Mouse (Mus musculus) midbrain, embryonic 10.5 days (tissue): ENCODE measurements around the gene Hck. TPM values are rescaled to one million over a fixed set of nuclear protein-coding genes. Genes with fewer than 3 reads are reported as not detected.

Source experiments
- DNase-seq: peaks from one replicate; pipeline ENCODE4 v3.0.0-alpha.2; 2017; ENCODE audit warnings: low spot score
- H3K27ac ChIP-seq: fragments of 300-500 bp; sonication (generic); replicated peaks from 2 replicates; pipeline ENCODE4 v1.5.1; 2016; ENCODE audit warnings: mild to moderate bottlenecking
- H3K27me3 ChIP-seq: fragments of 300-500 bp; sonication (generic); 2 replicates; pipeline ENCODE4 v1.6.1; 2016; ENCODE audit warnings: low read depth, mild to moderate bottlenecking; ENCODE audit not compliant: poor library complexity, severe bottlenecking
- H3K36me3 ChIP-seq: fragments of 300-500 bp; sonication (generic); 2 replicates; pipeline ENCODE4 v1.6.1; 2016; ENCODE audit warnings: mild to moderate bottlenecking, moderate library complexity
- H3K4me1 ChIP-seq: fragments of 300-500 bp; sonication (generic); 2 replicates; pipeline ENCODE4 v1.6.1; 2016
- H3K4me3 ChIP-seq: fragments of 300-500 bp; sonication (generic); 2 replicates; pipeline ENCODE4 v1.5.1; 2016; ENCODE audit warnings: mild to moderate bottlenecking, moderate library complexity
- H3K9me3 ChIP-seq: fragments of 300-500 bp; sonication (generic); replicated peaks from 2 replicates; pipeline ENCODE4 v1.6.1; 2016; ENCODE audit warnings: mild to moderate bottlenecking
- WGBS: fragments of 180-500 bp; shearing (Covaris S2); methylation state at CpG from one replicate; pipeline ENCODE4 v1.1.7; 2016; 5-methylcytosine and 5-hydroxymethylcytosine counted together
- polyA plus RNA-seq: library from polyadenylated mRNA; unstranded; fragments of >200 nt; fragmentation: Nextera tagmentation; extraction: Ambion mirVana; gene quantifications from 2 replicates; pipeline ENCODE4 v1.2.1, GENCODE M21; 2016

Gene Hck
- 2.1 and 2.2 TPM in 2 replicates for polyA plus RNA-seq

GRCm38 (mm10) chr2:153108313-153109264 lies at the start of gene Hck:
Gene Hck (plus strand): TSS chr2:153108468.
- Histone ChIP-seq H3K36me3 (no peaks in the 10 kb centered on the region), H3K27me3 (peaks cover 65% of the 10 kb centered on the region), H3K4me1 (peaks cover 21% of the 10 kb centered on the region), H3K4me3 (peak within 1 kb of the TSS; percentile 61), H3K9me3 (no peaks in the 10 kb centered on the region), H3K27ac (peak within 1 kb of the TSS; percentile 69; the same call in 1 of the 2 replicates)
- 3% methylated on average over 49 of the region's 52 CpGs for WGBS
- peak; percentile 52 for DNase-seq

DNA sequence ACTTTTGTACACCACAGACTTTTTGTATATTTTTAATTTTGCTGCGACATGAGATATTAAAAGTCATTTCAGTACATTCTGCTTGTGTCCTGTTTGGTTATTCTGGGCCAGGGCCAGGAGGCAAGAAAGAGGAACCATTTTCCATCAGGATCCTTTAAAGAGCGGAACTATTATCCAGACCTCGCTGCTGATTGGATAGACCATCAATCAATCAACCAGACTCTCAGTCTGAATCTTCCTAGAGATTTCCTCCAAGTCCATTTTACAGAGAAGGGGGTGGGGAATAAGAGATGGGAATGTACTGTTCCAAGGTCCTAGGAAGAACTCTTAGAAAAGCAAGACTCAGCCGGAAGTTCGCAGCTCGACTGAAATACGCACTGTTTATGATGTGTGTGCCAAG lies 48.1 kb upstream of the Hck start:
- no peak overlapping the region for H3K27ac ChIP-seq
- no peak for DNase-seq
- no peaks in the 10 kb centered on the region for H3K27me3 ChIP-seq
- 91% methylated on average over 7 of the region's 7 CpGs for WGBS
- H3K36me3 ChIP-seq: no peaks in the 10 kb centered on the region
- no peak overlapping the region for H3K4me3 ChIP-seq
- no peaks in the 10 kb centered on the region for H3K9me3 ChIP-seq
- peaks cover 6% of the 10 kb centered on the region for H3K4me1 ChIP-seq

DNA sequence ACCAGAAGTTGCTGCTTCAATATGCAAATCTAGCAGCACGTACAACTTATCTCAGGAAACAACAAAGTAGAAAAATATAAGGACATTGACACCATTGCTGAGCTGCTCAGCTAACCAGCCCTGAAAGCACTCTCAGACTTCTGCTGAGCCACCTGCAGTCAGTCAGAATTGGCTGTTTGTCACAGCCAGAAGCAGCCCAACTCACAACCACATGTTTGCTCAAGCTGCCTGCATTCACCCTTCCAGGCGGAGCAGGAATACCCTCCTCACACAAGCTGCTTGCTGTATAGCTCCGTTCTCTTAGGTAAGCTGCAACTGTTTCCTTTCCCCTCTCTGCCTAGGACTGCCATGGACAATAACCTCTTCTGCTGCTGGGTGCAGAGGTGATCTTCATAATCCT lies 44.9 kb upstream of the Hck start:
- Histone ChIP-seq H3K4me1 (peaks cover 6% of the 10 kb centered on the region), H3K36me3 (no peaks in the 10 kb centered on the region), H3K27ac (no peak overlapping the region), H3K27me3 (peaks cover 25% of the 10 kb centered on the region; the same call in 1 of the 2 replicates), H3K9me3 (no peaks in the 10 kb centered on the region), H3K4me3 (no peak overlapping the region)
- 62% methylated on average over 3 of the region's 3 CpGs for WGBS
- DNase-seq: no peak

DNA sequence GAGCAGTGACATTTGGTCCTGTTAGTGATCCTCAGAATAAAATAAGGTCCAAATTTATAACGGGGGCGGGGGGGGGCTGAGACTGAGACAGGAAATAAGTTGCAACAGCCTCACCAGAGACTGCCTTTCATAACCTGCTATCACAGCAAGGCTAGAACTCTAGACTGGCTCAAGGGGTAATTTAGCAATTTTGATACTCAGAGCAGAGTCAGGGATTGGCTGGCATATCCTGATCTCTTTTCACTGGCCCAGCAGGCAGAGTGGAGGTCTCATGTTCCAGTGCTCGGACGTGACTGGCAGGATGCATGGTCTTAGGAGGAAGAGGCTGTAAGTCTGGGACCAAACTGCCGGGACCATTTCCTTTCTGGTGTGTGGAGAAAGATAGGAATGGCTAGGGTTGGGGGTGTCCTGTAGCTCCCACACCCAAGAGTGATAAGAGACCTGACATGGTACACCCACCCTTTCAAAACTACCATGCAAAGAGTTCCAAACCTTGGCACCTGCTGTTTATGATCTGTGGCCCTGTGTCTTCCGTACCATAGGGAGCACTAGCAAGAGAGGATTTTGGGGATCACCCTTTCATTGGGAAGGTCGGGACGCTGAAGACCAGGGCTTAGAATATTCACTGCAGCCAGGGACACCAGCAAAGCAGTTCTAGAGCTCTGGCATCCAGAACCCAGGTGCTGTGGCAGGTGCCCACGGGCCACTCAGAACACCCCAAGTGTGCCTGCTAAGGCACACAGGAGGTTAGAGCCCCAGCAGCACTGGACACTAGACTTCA lies 43.9 kb upstream of the Hck start:
- WGBS: 74% methylated on average over 9 of the region's 9 CpGs
- no peak overlapping the region for H3K4me3 ChIP-seq

GRCm38 (mm10) chr2:153065747-153066508 lies 42.3 kb upstream of the Hck start, which contains the start of gene Ccm2l:
Gene Ccm2l (plus strand): TSS chr2:153065955.
- no peaks in the 10 kb centered on the region for H3K36me3 ChIP-seq
- 61% methylated on average over 12 of the region's 12 CpGs for WGBS
- no peak within 1 kb of the TSS for H3K4me3 ChIP-seq
- H3K9me3 ChIP-seq: no peaks in the 10 kb centered on the region
- DNase-seq: no peak
- peaks cover 6% of the 10 kb centered on the region for H3K4me1 ChIP-seq
- no peak within 1 kb of the TSS for H3K27ac ChIP-seq
- peaks cover 50% of the 10 kb centered on the region for H3K27me3 ChIP-seq

More for the DNA sequence above, 43.9 kb upstream of the Hck start:
- H3K27me3 ChIP-seq: peaks cover 35% of the 10 kb centered on the region
- no peaks in the 10 kb centered on the region for H3K9me3 ChIP-seq
- H3K36me3 ChIP-seq: no peaks in the 10 kb centered on the region
- peaks cover 6% of the 10 kb centered on the region for H3K4me1 ChIP-seq
- no peak overlapping the region for H3K27ac ChIP-seq
- DNase-seq: no peak

- peaks cover 61% of the 10 kb centered on the region for H3K27me3 ChIP-seq
- no peak for DNase-seq
- H3K4me1 ChIP-seq: peaks cover 12% of the 10 kb centered on the region
- H3K4me3 ChIP-seq: no peak overlapping the region
- WGBS: 59% methylated on average over 6 of the region's 6 CpGs
- H3K36me3 ChIP-seq: no peaks in the 10 kb centered on the region
- no peak overlapping the region for H3K27ac ChIP-seq
- H3K9me3 ChIP-seq: no peaks in the 10 kb centered on the region
Measured at GRCm38 (mm10) chr2:153066991-153067390, 41.3 kb upstream of the Hck start.

DNA sequence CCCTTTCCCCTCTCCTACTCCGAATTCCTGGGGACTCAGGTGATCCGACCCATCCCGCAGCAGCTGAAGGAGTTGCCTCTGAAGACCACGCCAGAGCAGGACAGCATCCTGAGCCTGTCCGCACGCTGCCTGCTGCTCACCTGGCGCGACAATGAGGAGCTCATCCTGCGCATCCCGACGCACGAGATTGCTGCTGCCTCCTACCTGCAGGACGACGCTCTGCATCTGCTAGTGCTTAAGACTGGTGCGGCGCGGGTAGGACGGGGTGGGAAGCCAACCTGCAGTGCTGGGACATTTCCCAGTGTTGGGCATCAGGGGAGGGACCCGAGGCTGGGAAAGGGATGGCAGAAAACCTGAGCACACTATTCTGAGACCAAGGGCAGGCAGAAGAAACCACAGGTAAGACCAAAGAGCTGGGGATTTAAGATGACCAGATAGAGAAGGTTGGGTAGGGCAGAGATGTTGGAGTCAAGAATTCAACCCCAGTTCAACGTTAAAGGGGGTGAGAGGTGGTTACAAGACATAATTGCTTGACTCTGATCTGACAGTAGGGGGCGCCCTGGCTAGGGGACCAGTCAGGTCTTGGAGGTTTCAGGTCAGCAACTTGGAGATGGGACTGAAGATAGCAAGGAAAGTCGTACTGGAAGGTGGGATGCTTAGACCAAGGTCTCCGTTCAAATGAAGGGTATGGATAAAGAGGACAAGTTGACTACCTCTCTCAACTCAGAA lies 37.3 kb upstream of the Hck start:
- no peaks in the 10 kb centered on the region for H3K9me3 ChIP-seq
- H3K4me1 ChIP-seq: peaks cover 12% of the 10 kb centered on the region
- H3K27ac ChIP-seq: no peak overlapping the region
- 0 out of 2 replicates have a peak overlapping the region, but pooled peaks have one; percentile 53 for H3K4me3 ChIP-seq
- H3K27me3 ChIP-seq: peaks cover 89% of the 10 kb centered on the region
- no peaks in the 10 kb centered on the region for H3K36me3 ChIP-seq
- WGBS: 7% methylated on average over 23 of the region's 23 CpGs
- DNase-seq: peak; percentile 43

DNA sequence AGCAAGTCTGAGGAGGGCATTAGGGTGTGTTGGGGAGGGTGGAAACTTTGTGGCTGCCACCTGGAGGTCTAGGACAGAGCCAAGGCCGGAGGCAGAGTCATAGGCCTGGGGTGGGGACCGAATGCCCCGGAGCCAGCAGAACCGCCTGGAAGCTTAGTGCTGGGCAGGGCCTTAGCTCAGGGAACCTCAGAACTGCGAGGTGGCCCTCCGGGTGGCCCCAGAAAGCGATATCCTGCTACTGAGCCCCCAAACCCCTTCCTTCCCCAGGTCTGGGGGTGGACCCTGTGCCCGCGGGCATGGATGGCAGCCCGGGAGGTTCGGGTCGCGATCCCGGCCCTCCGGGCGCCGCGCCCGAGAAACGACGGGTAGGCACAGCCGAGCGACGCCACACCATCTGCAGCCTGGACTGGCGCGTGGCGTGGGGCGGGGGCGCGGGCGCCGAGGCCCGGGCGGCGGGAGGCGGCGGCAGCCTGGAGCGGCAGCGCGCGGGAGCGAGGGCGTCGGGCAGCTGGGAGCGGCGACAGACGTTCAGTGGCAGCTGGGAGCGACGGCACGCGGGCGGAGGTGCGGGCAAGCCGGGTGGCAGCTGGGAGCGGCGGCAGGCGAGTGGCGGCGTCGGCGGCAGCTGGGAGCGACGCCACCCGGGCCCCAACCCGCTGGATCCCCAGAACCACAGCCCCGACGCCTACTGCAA lies 36.6 kb upstream of the Hck start:
- H3K27ac ChIP-seq: peak overlapping the region; percentile 61
- H3K4me1 ChIP-seq: peaks cover 19% of the 10 kb centered on the region
- peak overlapping the region; percentile 53 for H3K4me3 ChIP-seq
- peak; percentile 32 for DNase-seq
- H3K9me3 ChIP-seq: no peaks in the 10 kb centered on the region
- H3K36me3 ChIP-seq: no peaks in the 10 kb centered on the region
- WGBS: 9% methylated on average over 67 of the region's 67 CpGs
- H3K27me3 ChIP-seq: peaks cover 83% of the 10 kb centered on the region

GRCm38 (mm10) chr2:153074651-153075050 lies 33.6 kb upstream of the Hck start:
- Histone ChIP-seq H3K27me3 (peaks cover 60% of the 10 kb centered on the region), H3K36me3 (no peaks in the 10 kb centered on the region), H3K27ac (no peak overlapping the region), H3K9me3 (no peaks in the 10 kb centered on the region), H3K4me3 (no peak overlapping the region), H3K4me1 (peaks cover 32% of the 10 kb centered on the region)
- DNase-seq: no peak
- WGBS: 89% methylated on average over 10 of the region's 10 CpGs

DNA sequence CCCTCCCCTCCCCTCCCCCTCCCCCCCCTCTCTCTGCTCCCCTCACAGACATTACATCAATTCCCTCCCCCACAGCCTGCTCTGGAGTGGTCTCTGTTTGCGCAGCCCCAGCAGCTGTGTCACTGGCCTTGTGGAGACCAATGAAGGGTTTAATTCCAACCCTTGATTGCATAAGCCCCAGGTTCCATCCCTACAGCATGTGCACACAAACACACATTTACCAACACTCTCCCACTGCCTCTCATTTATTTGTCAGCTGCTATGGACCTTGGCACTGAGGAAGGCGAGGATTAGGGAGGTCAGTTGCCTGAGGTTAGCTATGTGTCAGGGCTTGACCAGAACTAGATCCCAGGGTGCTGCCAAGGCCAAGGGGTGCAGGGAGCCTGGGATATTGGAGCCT lies 32.3 kb upstream of the Hck start:
- Histone ChIP-seq H3K36me3 (no peaks in the 10 kb centered on the region), H3K4me1 (peaks cover 34% of the 10 kb centered on the region), H3K27ac (peak overlapping the region; percentile 55), H3K4me3 (no peak overlapping the region), H3K9me3 (no peaks in the 10 kb centered on the region), H3K27me3 (peaks cover 47% of the 10 kb centered on the region)
- no peak for DNase-seq
- 56% methylated on average over 2 of the region's 2 CpGs for WGBS

- Histone ChIP-seq H3K27me3 (peaks cover 5% of the 10 kb centered on the region; the same call in 1 of the 2 replicates), H3K36me3 (no peaks in the 10 kb centered on the region), H3K9me3 (no peaks in the 10 kb centered on the region), H3K27ac (no peak overlapping the region), H3K4me1 (peaks cover 23% of the 10 kb centered on the region), H3K4me3 (no peak overlapping the region)
- DNase-seq: peak; percentile 85
- 30% methylated on average over 32 of the region's 32 CpGs for WGBS
Measured at GRCm38 (mm10) chr2:153080841-153081523, 27.3 kb upstream of the Hck start.
